Mouse (Mus musculus) stomach, postnatal 0 days (tissue): ENCODE measurements at regions not wholly inside any gene's neighbourhood (a gene's known extent, or its start where the extent isn't known, plus 50 kb on each side); places are given as distances from the start of the nearest gene placed in this dataset.

ENCODE experiments used
- CTCF ChIP-seq: IDR thresholded peaks from 2 replicates; pipeline ENCODE4 v1.5.1; 2016; ENCODE audit warnings: antibody characterized with exemption, low read depth, mild to moderate bottlenecking, moderate library complexity
- EP300 ChIP-seq: optimal IDR thresholded peaks from 2 replicates; pipeline ENCODE3; 2016; ENCODE audit warnings: antibody characterized with exemption

- TF ChIP-seq CTCF (no peak), EP300 (no peak)
Measured at GRCm38 (mm10) chr17:75894934-75895333, 343.2 kb upstream of the Fam98a start.
